Mouse (Mus musculus): Measurements from ENCODE around the gene Tnfsf15. TPM values are rescaled to one million over a fixed set of nuclear protein-coding genes. Genes with fewer than 3 reads are reported as not detected.

Tnfsf15 gene
- total and polyA plus RNA-seq, 3 experiments, result 63.3 to 127 (median 93.9) TPM

DNA sequence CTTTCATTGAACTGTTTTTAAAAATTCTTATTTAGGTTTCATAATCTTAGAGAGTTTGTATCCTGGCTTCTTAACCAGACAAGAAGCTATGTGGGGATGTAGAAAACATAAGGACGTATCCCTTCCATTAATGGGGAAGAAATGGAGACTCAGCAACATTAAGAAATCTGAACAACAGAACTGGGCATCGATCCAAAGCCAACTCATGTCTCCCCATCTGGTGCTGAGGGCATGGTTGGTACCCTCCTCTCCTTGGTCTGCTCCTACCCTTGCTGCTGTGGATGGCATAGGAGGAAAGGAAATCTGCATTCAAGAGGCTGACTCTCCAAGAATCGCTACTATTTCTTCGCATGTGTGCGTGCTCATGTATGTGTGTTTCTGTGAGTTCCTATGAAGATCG lies 61.2 kb downstream of the Tnfsf15 start:
- no peak for DNase-seq (ENCODE audit: extremely low read depth)
- H3K9me3 ChIP-seq (replicated peaks; ENCODE audit: low read length), result peaks cover 3% of the 10 kb centered on the region
- no peaks in the 10 kb centered on the region for H3K79me2 ChIP-seq (replicated peaks; ENCODE audit: control insufficient read depth, extremely low read depth, insufficient read depth, poor library complexity, severe bottlenecking)
- no peaks in the 10 kb centered on the region for H3K27me3 ChIP-seq (replicated peaks)
- no peak overlapping the region for H3K9ac ChIP-seq (ENCODE audit: insufficient read depth, low read depth)
- no peaks in the 10 kb centered on the region for H3K36me3 ChIP-seq (replicated peaks in 1 of 2; ENCODE audit: control insufficient read depth in 1 of 2, insufficient read depth in 1 of 2, low read length in 1 of 2)
- H3K27ac ChIP-seq (ENCODE audit: insufficient read depth, low read depth), result no peak overlapping the region
- in situ Hi-C loops (cut with MboI; ENCODE audit: low pct_ligation_motif_present, low pct_unique_long_range_greater_than_20kb, low sequenced_read_pairs), result loop anchor here (10.0 kb wide), 2 partner anchors 49 to 261 kb away; no protein-coding TSS in a partner anchor
- TF ChIP-seq KAT2A (IDR thresholded peaks at IDR 0.05; ENCODE audit: insufficient replicate concordance, low read length), result no peak
- TF ChIP-seq TCF12 (IDR thresholded peaks at IDR 0.05; ENCODE audit: low read depth, low read length), result no peak
- TF ChIP-seq USF2 (conservative IDR thresholded peaks at IDR 0.05; ENCODE audit: low read depth, low read length), result no peak
- no peak for TF ChIP-seq POLR2AphosphoS2 (IDR thresholded peaks at IDR 0.05; ENCODE audit: low read depth, low read length)
- no peak for TF ChIP-seq E2F4 (IDR thresholded peaks at IDR 0.05; ENCODE audit: insufficient replicate concordance, low read depth, low read length)
- TF ChIP-seq MAZ (IDR thresholded peaks at IDR 0.05; ENCODE audit: low read depth, low read length), result no peak
- TF ChIP-seq PAX5 (IDR thresholded peaks at IDR 0.05; ENCODE audit: low read length), result no peak
- no peak for TF ChIP-seq JUN (IDR thresholded peaks at IDR 0.05; ENCODE audit: insufficient read depth, low read depth, low read length)
- TF ChIP-seq MEF2A (IDR thresholded peaks at IDR 0.05; ENCODE audit: borderline replicate concordance, low read depth, low read length), result no peak
- no peak for TF ChIP-seq CTCF (conservative IDR thresholded peaks at IDR 0.05 in 1 of 2, IDR thresholded peaks at IDR 0.05 in 1 of 2; ENCODE audit: low read depth in 2 of 2, low read length in 2 of 2)
- no peak for TF ChIP-seq SIN3A (IDR thresholded peaks at IDR 0.05; ENCODE audit: low read length)
- dilution Hi-C loops (cut with MboI; ENCODE audit: extremely low pct_ligation_motif_present, extremely low pct_unique_long_range_greater_than_20kb, low sequenced_read_pairs), result no loop called here
- peaks cover 0 to 16% of the 10 kb centered on the region in 2 experiments; a peak in 1 of 4 replicates for H3K4me1 ChIP-seq (ENCODE audit: control insufficient read depth in 1 of 2, insufficient read depth in 2 of 2)
- H3K4me3 ChIP-seq (replicated peaks in 1 of 3; ENCODE audit: low read depth in 2 of 3, low read length in 2 of 3, poor library complexity in 1 of 3), result no peak overlapping the region
- H3K4me2 ChIP-seq (ENCODE audit: insufficient read depth, low read depth, poor library complexity, severe bottlenecking), result no peak overlapping the region

DNA sequence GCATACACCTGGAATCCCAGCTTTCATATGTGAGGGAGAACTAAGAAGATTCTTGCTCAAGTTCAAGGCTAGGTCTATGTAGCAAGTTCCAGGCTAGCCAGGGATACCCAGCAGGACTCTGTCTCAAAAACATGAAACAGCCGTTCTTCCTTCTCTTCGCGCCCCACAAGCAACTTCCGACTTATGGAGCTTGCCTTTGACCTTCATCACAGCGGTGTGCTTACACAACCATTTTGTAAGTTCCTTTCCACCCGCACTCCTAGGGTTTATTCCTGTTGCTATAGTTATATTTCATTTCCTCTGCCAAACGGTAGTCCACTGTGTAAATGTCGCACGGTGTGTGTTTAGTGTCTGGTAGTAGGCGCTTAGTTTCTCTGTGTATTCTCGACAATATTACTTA lies 61.9 kb downstream of the Tnfsf15 start:
- Histone ChIP-seq H3K36me3 (replicated peaks in 1 of 2; ENCODE audit: control insufficient read depth in 1 of 2, insufficient read depth in 1 of 2, low read length in 1 of 2) (no peaks in the 10 kb centered on the region), H3K4me2 (ENCODE audit: insufficient read depth, low read depth, poor library complexity, severe bottlenecking) (no peak overlapping the region), H3K4me3 (replicated peaks in 1 of 3; ENCODE audit: low read depth in 2 of 3, low read length in 2 of 3, poor library complexity in 1 of 3) (no peak overlapping the region), H3K9ac (ENCODE audit: insufficient read depth, low read depth) (no peak overlapping the region), H3K9me3 (replicated peaks; ENCODE audit: low read length) (peaks cover 3% of the 10 kb centered on the region), H3K79me2 (replicated peaks; ENCODE audit: control insufficient read depth, extremely low read depth, insufficient read depth, poor library complexity, severe bottlenecking) (no peaks in the 10 kb centered on the region), H3K4me1 (ENCODE audit: control insufficient read depth in 1 of 2, insufficient read depth in 2 of 2) (peaks cover 0 to 16% of the 10 kb centered on the region in 2 experiments; a peak in 1 of 4 replicates), H3K27me3 (replicated peaks) (no peaks in the 10 kb centered on the region), H3K27ac (ENCODE audit: insufficient read depth, low read depth) (no peak overlapping the region)
- dilution Hi-C loops (cut with MboI; ENCODE audit: extremely low pct_ligation_motif_present, extremely low pct_unique_long_range_greater_than_20kb, low sequenced_read_pairs) (no loop called here), in situ Hi-C loops (cut with MboI; ENCODE audit: low pct_ligation_motif_present, low pct_unique_long_range_greater_than_20kb, low sequenced_read_pairs) (loop anchor here (10.0 kb wide), 2 partner anchors 48 to 262 kb away; no protein-coding TSS in a partner anchor)
- no peak for DNase-seq (ENCODE audit: extremely low read depth)
- TF ChIP-seq EP300 (IDR thresholded peaks at IDR 0.05; ENCODE audit: low read length) (no peak), ZKSCAN1 (IDR thresholded peaks at IDR 0.05; ENCODE audit: borderline replicate concordance, low read depth, low read length) (no peak), NELFE (IDR thresholded peaks at IDR 0.05; ENCODE audit: low read depth, low read length) (no peak), ZNF384 (IDR thresholded peaks at IDR 0.05; ENCODE audit: low read depth, low read length) (no peak), USF1 (IDR thresholded peaks at IDR 0.05; ENCODE audit: low read depth, low read length) (no peak), ZC3H11A (IDR thresholded peaks at IDR 0.05; ENCODE audit: low read depth, low read length) (no peak), TCF12 (IDR thresholded peaks at IDR 0.05; ENCODE audit: low read depth, low read length) (no peak), IRF4 (IDR thresholded peaks at IDR 0.05; ENCODE audit: low read depth, low read length) (no peak), SMC3 (IDR thresholded peaks at IDR 0.05; ENCODE audit: low read depth, low read length) (no peak), MEF2A (IDR thresholded peaks at IDR 0.05; ENCODE audit: borderline replicate concordance, low read depth, low read length) (no peak), ZMIZ1 (IDR thresholded peaks at IDR 0.05; ENCODE audit: low read depth, low read length) (no peak), BHLHE40 (IDR thresholded peaks at IDR 0.05; ENCODE audit: low read depth, low read length) (no peak), HCFC1 (IDR thresholded peaks at IDR 0.05; ENCODE audit: low read depth, low read length) (no peak), CTCF (conservative IDR thresholded peaks at IDR 0.05 in 1 of 2, IDR thresholded peaks at IDR 0.05 in 1 of 2; ENCODE audit: low read depth in 2 of 2, low read length in 2 of 2) (no peak), MXI1 (IDR thresholded peaks at IDR 0.05; ENCODE audit: low read depth, low read length) (no peak), RAD21 (IDR thresholded peaks at IDR 0.05; ENCODE audit: low read depth, low read length) (no peak)

Measured in CH12.LX (cell line).